Mouse (Mus musculus) hindbrain, embryonic 15.5 days (tissue): ENCODE measurements around the gene Fbxw5. TPM values are rescaled to one million over a fixed set of nuclear protein-coding genes. Genes with fewer than 3 reads are reported as not detected.

ENCODE experiments used
- ATAC-seq: fragments of 200-750 bp; cut with Nextera tagmentation; 2 replicates; pipeline ENCODE4 v1.8.0; 2017; ENCODE audit warnings: low read depth, moderate number of reproducible peaks, moderate TSS enrichment; ENCODE audit not compliant: low FRiP score
- H3K27ac ChIP-seq: fragments of 300-500 bp; sonication (generic); replicated peaks from 2 replicates; pipeline ENCODE4 v1.5.1; 2015; ENCODE audit warnings: mild to moderate bottlenecking, inconsistent platforms
- H3K27me3 ChIP-seq: fragments of 300-500 bp; sonication (generic); 2 replicates; pipeline ENCODE4 v1.6.1; 2015; ENCODE audit warnings: control low read depth, inconsistent platforms
- H3K36me3 ChIP-seq: fragments of 300-500 bp; sonication (generic); 2 replicates; pipeline ENCODE4 v1.6.1; 2015; ENCODE audit warnings: control low read depth, inconsistent platforms
- H3K4me1 ChIP-seq: fragments of 300-500 bp; sonication (generic); replicated peaks from 2 replicates; pipeline ENCODE4 v1.6.1; 2015; ENCODE audit warnings: control low read depth, inconsistent platforms
- H3K4me2 ChIP-seq: fragments of 300-500 bp; sonication (generic); 2 replicates; pipeline ENCODE4 v1.6.1; 2015; ENCODE audit warnings: moderate library complexity, mild to moderate bottlenecking, inconsistent platforms
- H3K4me3 ChIP-seq: fragments of 300-500 bp; sonication (generic); 2 replicates; pipeline ENCODE4 v1.5.1; 2015; ENCODE audit warnings: mild to moderate bottlenecking, inconsistent platforms
- H3K9ac ChIP-seq: fragments of 300-500 bp; sonication (generic); 2 replicates; pipeline ENCODE4 v1.6.1; 2015; ENCODE audit warnings: inconsistent platforms
- H3K9me3 ChIP-seq: fragments of 300-500 bp; sonication (generic); 2 replicates; pipeline ENCODE4 v1.6.1; 2016; ENCODE audit warnings: control low read depth, inconsistent platforms
- WGBS: fragments of 180-500 bp; shearing (Covaris S2); methylation state at CpG from one replicate; pipeline ENCODE4 v1.1.7; 2015; 5-methylcytosine and 5-hydroxymethylcytosine counted together
- polyA plus RNA-seq: library from polyadenylated mRNA; unstranded; fragments of >200 nt; fragmentation: Nextera tagmentation; extraction: Ambion mirVana; gene quantifications from 2 replicates; pipeline ENCODE4 v1.2.1, GENCODE M21; 2015

Gene Fbxw5
- polyA plus RNA-seq, 1 experiment from 2014 or later, result 143 TPM

- Histone ChIP-seq H3K27me3 (no peaks in the 10 kb centered on the region), H3K9me3 (no peaks in the 10 kb centered on the region), H3K36me3 (no peaks in the 10 kb centered on the region), H3K4me1 (peaks cover 22% of the 10 kb centered on the region), H3K4me3 (no peak overlapping the region), H3K4me2 (no peak overlapping the region), H3K27ac (no peak overlapping the region), H3K9ac (no peak overlapping the region)
- WGBS, result 83% methylated on average over 2 of the region's 2 CpGs
- no peak for ATAC-seq
Observed at GRCm38 (mm10) chr2:25465256-25465655, 35.3 kb upstream of the Fbxw5 start.

- Histone ChIP-seq H3K4me3 (no peak overlapping the region), H3K9me3 (no peaks in the 10 kb centered on the region), H3K4me1 (peaks cover 22% of the 10 kb centered on the region), H3K27me3 (no peaks in the 10 kb centered on the region), H3K27ac (no peak overlapping the region), H3K9ac (no peak overlapping the region), H3K36me3 (no peaks in the 10 kb centered on the region), H3K4me2 (no peak overlapping the region)
- ATAC-seq, result no peak
- 55% methylated on average over 10 of the region's 10 CpGs for WGBS
Observed at GRCm38 (mm10) chr2:25465816-25466635, 34.5 kb upstream of the Fbxw5 start.

- no peaks in the 10 kb centered on the region for H3K9me3 ChIP-seq
- WGBS, result 77% methylated on average over 14 of the region's 14 CpGs
- no peak for ATAC-seq
- H3K27me3 ChIP-seq, result no peaks in the 10 kb centered on the region
- no peak overlapping the region for H3K4me3 ChIP-seq
- no peak overlapping the region for H3K4me2 ChIP-seq
- peaks cover 13% of the 10 kb centered on the region for H3K4me1 ChIP-seq
- no peak overlapping the region for H3K9ac ChIP-seq
- H3K36me3 ChIP-seq, result no peaks in the 10 kb centered on the region
- no peak overlapping the region for H3K27ac ChIP-seq
Observed at GRCm38 (mm10) chr2:25467606-25468303, 32.8 kb upstream of the Fbxw5 start.

- Histone ChIP-seq H3K27me3 (no peaks in the 10 kb centered on the region), H3K27ac (peak overlapping the region; percentile 46), H3K4me3 (no peak overlapping the region), H3K4me1 (peaks cover 13% of the 10 kb centered on the region), H3K4me2 (no peak overlapping the region), H3K9ac (no peak overlapping the region), H3K9me3 (no peaks in the 10 kb centered on the region), H3K36me3 (no peaks in the 10 kb centered on the region)
- peak; percentile 79 for ATAC-seq
- 68% methylated on average over 10 of the region's 10 CpGs for WGBS
Observed at GRCm38 (mm10) chr2:25468962-25469915, 31.3 kb upstream of the Fbxw5 start.

- H3K4me1 ChIP-seq, result peaks cover 13% of the 10 kb centered on the region
- WGBS, result 57% methylated on average over 6 of the region's 6 CpGs
- no peak for ATAC-seq
- H3K9ac ChIP-seq, result no peak within 1 kb of the TSS
- H3K4me3 ChIP-seq, result no peak within 1 kb of the TSS
- H3K27me3 ChIP-seq, result no peaks in the 10 kb centered on the region
- H3K4me2 ChIP-seq, result no peak within 1 kb of the TSS
- no peaks in the 10 kb centered on the region for H3K36me3 ChIP-seq
- no peaks in the 10 kb centered on the region for H3K9me3 ChIP-seq
- H3K27ac ChIP-seq, result peak within 1 kb of the TSS; percentile 46
Observed at GRCm38 (mm10) chr2:25469969-25470368, 30.6 kb upstream of the Fbxw5 start, which contains the start of gene Ptgds. Gene Ptgds, minus strand, starts transcription at chr2:25470046.

- Histone ChIP-seq H3K9me3 (no peaks in the 10 kb centered on the region), H3K27me3 (no peaks in the 10 kb centered on the region), H3K4me1 (peaks cover 13% of the 10 kb centered on the region), H3K4me2 (no peak overlapping the region), H3K4me3 (no peak overlapping the region), H3K36me3 (no peaks in the 10 kb centered on the region), H3K9ac (no peak overlapping the region), H3K27ac (no peak overlapping the region)
- ATAC-seq, result no peak
- 81% methylated on average over 2 of the region's 2 CpGs for WGBS
Observed at GRCm38 (mm10) chr2:25472550-25472949, 28.0 kb upstream of the Fbxw5 start.

- Histone ChIP-seq H3K4me3 (no peak overlapping the region), H3K27ac (no peak overlapping the region), H3K36me3 (no peaks in the 10 kb centered on the region), H3K27me3 (no peaks in the 10 kb centered on the region), H3K4me2 (no peak overlapping the region), H3K9ac (no peak overlapping the region), H3K9me3 (no peaks in the 10 kb centered on the region), H3K4me1 (no peaks in the 10 kb centered on the region)
- ATAC-seq, result no peak
- WGBS, result 92% methylated on average over 8 of the region's 8 CpGs
Observed at GRCm38 (mm10) chr2:25477541-25477940, 23.0 kb upstream of the Fbxw5 start.

- no peak for ATAC-seq
- no peak overlapping the region for H3K9ac ChIP-seq
- H3K27ac ChIP-seq, result no peak overlapping the region
- no peaks in the 10 kb centered on the region for H3K36me3 ChIP-seq
- H3K4me1 ChIP-seq, result no peaks in the 10 kb centered on the region
- no peaks in the 10 kb centered on the region for H3K9me3 ChIP-seq
- no peak overlapping the region for H3K4me3 ChIP-seq
- H3K4me2 ChIP-seq, result no peak overlapping the region
- no peaks in the 10 kb centered on the region for H3K27me3 ChIP-seq
- 94% methylated on average over 3 of the region's 3 CpGs for WGBS
Observed at GRCm38 (mm10) chr2:25477967-25478675, 22.4 kb upstream of the Fbxw5 start.

GRCm38 (mm10) chr2:25479551-25480311 lies 20.8 kb upstream of the Fbxw5 start:
- H3K4me3 ChIP-seq, result no peak overlapping the region
- H3K4me2 ChIP-seq, result no peak overlapping the region
- H3K27ac ChIP-seq, result no peak overlapping the region
- H3K9me3 ChIP-seq, result no peaks in the 10 kb centered on the region
- no peaks in the 10 kb centered on the region for H3K36me3 ChIP-seq
- H3K27me3 ChIP-seq, result no peaks in the 10 kb centered on the region
- 70% methylated on average over 10 of the region's 10 CpGs for WGBS
- no peak overlapping the region for H3K9ac ChIP-seq
- no peaks in the 10 kb centered on the region for H3K4me1 ChIP-seq
- no peak for ATAC-seq

- Histone ChIP-seq H3K36me3 (no peaks in the 10 kb centered on the region), H3K4me1 (no peaks in the 10 kb centered on the region), H3K4me3 (no peak overlapping the region), H3K9ac (no peak overlapping the region), H3K9me3 (no peaks in the 10 kb centered on the region), H3K27me3 (no peaks in the 10 kb centered on the region), H3K27ac (no peak overlapping the region), H3K4me2 (no peak overlapping the region)
- ATAC-seq, result no peak
- 89% methylated on average over 1 of the region's 1 CpGs for WGBS
Observed at GRCm38 (mm10) chr2:25480541-25480940, 20.0 kb upstream of the Fbxw5 start.

GRCm38 (mm10) chr2:25482969-25483368 lies 17.6 kb upstream of the Fbxw5 start:
- H3K4me1 ChIP-seq, result no peaks in the 10 kb centered on the region
- ATAC-seq, result no peak
- H3K4me3 ChIP-seq, result no peak overlapping the region
- no peaks in the 10 kb centered on the region for H3K36me3 ChIP-seq
- H3K9me3 ChIP-seq, result no peaks in the 10 kb centered on the region
- H3K4me2 ChIP-seq, result no peak overlapping the region
- 25% methylated on average over 7 of the region's 7 CpGs for WGBS
- H3K27me3 ChIP-seq, result no peaks in the 10 kb centered on the region
- H3K27ac ChIP-seq, result no peak overlapping the region
- H3K9ac ChIP-seq, result no peak overlapping the region
